Mouse (Mus musculus) embryo, embryonic 9.5 days (tissue): ENCODE data around the gene Slc7a8.

Experiments
- DNase-seq: peaks from one replicate; pipeline ENCODE4 v3.0.0-alpha.2; 2017; ENCODE audit errors: extremely low spot score

The Slc7a8 gene

GRCm38 (mm10) chr14:54737634-54738033 is 44.1 kb downstream of the Slc7a8 start:
- no peak for DNase-seq

- DNase-seq: no peak
Measured at GRCm38 (mm10) chr14:54736555-54737552, 44.9 kb downstream of the Slc7a8 start.

DNA sequence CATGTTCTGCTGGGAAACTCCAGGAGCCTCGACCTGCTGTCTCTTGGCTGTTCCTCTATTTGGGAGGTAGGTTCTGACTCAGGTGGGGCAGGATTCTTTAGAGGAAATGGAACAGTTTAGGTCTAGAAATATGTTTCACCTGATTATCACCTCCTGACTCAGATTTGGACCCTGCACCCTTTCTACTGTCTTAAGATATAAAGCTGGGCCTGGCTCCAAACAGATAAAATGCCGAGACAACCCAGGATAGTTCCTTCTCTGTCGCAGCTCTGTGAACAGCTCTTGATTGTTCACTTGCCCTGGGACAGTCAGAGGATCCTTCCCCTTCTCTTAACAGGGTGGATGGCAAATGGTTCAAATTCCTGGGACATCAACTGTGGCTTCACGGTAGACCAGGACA is 46.5 kb downstream of the Slc7a8 start:
- no peak for DNase-seq

DNA sequence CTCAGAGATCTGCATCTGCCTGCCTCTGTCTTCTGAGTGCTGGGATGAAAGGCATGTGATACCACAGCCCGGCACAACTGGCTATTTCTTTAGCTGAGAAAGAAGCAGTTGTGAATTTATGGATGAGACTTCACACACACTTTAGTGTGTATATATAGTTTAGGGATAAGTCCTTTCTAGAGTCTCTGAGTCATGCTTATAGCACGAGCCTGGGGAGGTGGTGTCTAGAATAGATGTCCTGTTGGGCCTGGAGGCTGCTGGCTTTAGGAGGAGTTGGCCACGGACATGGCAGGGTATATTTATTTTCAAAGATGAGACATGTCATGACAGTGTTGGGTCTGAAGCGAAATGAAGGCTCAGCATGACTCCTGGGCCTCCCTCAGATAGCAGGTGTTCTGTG is 47.7 kb downstream of the Slc7a8 start:
- DNase-seq: no peak

GRCm38 (mm10) chr14:54732206-54732605 is 49.5 kb downstream of the Slc7a8 start:
- no peak for DNase-seq

GRCm38 (mm10) chr14:54730305-54730704 is 51.4 kb downstream of the Slc7a8 start:
- DNase-seq: no peak

- DNase-seq: no peak
Measured at GRCm38 (mm10) chr14:54728823-54729653, 52.7 kb downstream of the Slc7a8 start.

- DNase-seq: no peak
Measured at GRCm38 (mm10) chr14:54727565-54727964, 54.2 kb downstream of the Slc7a8 start.

DNA sequence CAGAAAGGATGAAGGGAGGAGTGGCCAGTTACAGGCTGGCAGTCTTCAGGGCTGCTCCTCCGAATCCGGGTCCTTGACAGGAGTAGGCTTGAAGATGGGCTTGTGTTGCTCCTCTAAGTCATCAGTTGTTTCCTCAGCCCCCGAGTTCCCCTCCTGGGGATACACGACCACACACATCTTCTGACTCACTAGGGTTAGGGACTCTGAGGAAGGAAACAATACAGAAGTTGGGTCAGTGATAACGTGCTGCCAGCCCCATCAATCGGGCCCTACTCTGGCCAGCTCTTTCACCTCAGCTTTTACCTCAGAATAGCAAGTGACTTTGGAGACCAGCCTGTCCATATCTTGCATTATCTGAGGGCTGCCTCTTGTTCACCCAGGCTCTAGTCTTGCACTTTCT is 57.7 kb downstream of the Slc7a8 start:
- DNase-seq: no peak

DNA sequence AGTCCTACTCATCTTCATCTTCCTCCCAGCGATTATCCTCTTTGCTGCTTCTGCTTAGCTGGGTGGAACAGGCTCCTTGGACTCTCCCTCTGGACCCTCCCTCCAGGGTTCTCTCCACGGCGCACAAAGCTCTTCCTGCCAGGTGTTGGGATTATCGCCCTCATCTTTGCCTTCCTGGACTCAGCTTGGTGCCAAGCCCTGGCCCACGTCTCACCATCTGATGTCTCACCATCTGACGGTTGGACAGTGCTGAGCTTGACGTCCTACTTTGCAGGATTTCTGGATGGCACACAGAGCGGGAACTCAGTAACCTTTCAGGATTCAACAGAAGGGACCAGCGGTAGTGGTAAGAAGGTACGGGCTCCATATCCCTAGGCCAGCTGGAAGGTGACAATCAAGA is 60.0 kb downstream of the Slc7a8 start:
- no peak for DNase-seq

- no peak for DNase-seq
Measured at GRCm38 (mm10) chr14:54720654-54721350, 60.9 kb downstream of the Slc7a8 start.

GRCm38 (mm10) chr14:54720041-54720440 is 61.7 kb downstream of the Slc7a8 start:
- no peak for DNase-seq

- no peak for DNase-seq
Measured at GRCm38 (mm10) chr14:54715402-54715801, 66.3 kb downstream of the Slc7a8 start.

DNA sequence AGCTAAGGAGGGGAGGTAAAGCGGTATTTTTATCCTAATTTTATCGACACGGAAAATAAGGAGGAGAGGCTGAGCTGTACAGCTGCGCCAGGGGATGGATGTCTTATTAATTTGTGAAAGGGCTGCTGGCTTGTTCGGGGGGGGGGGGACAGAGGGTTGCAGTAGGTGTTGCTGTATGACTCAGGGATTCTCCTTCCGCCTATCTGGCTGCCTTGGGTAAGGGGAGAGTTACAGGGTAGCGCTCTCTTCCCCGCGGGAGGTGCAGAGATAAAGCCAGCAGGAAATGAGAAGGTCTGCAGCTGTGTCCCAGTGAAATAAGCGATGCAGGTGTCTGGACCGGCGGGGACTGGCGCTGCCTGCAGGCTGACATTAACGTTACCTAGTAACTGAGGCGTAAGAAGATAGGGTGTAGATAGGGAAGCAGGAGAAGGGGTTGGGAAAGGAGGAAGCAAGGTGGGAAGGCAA is 67.1 kb downstream of the Slc7a8 start:
- no peak for DNase-seq

DNA sequence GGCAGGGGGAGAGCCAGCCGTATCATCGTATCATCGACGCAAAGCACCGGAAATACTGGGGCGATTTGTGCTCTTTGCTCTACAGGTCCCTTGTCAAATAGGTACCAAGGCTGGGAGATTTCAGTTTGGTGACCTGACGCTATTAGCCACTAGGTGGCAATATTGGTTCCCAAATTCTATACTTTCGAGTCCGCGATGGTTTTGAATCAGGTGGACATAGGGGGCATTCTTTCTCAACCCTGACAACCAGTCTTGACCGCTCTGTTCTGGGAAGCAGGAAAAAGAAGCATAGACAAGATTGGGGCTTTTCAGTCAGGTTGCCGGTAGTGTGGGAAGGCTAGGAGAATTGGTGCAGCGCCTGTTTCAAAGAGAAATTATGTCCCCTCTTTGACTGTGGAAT is 67.6 kb downstream of the Slc7a8 start:
- peak; percentile 82 for DNase-seq

- no peak for DNase-seq
Measured at GRCm38 (mm10) chr14:54712861-54713260, 68.9 kb downstream of the Slc7a8 start.

DNA sequence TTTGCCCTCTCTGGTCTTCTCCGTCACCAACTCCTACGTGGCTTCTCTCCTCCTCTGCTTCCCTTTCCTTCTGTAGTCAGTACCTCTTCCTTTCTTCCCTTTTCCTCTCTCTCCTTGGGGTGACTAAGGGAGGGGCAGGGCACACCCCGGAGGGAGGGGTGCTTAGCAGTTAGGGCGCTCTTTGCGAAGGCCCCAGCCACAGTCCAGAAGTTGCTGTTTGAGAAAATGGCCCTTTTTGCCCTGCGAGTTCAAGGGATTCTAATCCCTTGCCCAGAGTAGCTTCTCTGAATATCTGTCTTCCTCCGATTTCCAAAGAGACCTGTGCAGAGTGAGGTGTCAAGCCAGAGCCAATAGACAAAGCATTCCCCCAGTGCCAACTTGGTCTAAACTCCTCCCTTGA is 69.7 kb downstream of the Slc7a8 start, which contains the start of gene Cebpe:
Cebpe (minus strand) TSS at position 101 of the 400 bp plus-strand sequence.
- DNase-seq: no peak

DNA sequence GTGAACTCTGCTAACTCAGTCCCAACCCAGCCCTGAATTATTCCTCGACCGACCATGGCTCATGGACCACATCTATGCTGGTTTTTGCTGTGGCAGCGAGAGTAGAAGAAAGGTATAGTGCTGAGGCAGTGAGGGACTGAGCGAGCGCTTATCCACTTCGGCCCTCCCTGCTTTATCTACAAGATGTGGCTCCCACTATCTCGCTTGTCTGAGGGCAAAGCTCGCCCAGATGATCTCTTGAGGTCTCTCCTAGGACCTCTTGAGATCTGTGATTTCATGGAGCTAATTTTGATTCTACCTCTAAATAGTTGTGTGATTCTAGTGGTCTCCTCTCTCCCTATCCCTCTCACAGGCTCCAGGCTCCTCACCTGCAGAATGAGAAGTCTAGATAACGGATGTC is 72.7 kb downstream of the Slc7a8 start:
- DNase-seq: no peak

DNA sequence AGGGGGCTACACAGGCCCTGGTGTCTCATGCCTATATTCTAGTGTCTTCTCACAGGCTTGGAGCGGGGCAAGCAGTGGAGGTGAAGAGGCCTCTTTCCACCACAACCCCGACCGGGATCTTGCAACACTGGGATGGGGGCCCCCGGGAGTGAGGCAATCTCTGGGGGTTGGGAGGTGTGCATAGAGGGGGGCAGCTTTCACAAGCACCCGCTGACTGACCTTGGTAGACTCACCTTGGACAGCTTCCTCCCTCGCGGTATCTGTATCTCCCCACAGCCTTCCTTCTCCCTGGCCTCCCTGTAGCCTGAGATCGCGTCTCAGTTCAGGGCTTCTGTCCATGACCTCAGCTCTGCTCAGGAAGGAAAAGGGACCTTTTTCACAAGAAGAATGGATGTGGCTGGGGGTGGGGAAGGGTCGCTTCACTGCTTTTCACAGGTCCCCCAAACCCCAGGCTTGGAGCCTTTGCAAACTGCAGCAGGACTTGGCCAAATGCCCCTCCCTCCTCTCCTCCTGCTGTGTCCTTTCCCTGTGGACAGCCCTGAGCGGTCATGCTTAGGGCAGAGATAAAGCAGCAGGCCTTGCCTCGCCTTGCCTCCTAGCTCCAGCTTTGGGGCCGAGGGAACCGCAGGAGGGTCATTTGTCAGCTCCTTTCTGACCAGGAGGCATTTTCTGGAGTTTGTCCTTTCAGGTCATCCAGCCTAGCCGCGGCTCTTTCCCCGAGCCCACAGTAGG is 75.0 kb downstream of the Slc7a8 start:
- peak; percentile 4 for DNase-seq

GRCm38 (mm10) chr14:54705844-54706243 is 75.9 kb downstream of the Slc7a8 start:
- DNase-seq: no peak

DNA sequence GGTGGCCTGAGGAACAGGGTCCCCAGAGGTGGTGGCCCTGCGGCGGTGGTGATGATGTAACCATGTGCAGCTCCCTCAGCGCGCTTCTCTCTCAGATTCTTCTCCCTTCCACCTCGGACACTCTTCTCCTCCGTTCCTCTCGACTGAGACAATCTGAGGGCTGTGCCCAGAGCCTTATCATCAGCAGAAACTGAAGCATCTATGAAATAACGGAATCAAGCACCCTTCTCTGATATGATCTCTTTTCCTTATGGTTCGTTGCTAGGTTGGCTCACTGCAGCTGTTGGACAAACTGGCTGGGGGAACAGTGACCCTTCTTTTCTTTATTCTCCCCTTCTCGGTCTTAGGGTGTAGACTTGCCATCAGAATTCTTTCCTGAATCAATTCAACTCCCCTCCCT is 78.5 kb downstream of the Slc7a8 start:
- DNase-seq: no peak
